Mouse (Mus musculus) megakaryocyte, embryonic 14.5 days (primary cell): ENCODE data around the gene AU021092.

Experiments
- FLI1 ChIP-seq: IDR thresholded peaks from 2 replicates; pipeline ENCODE4 v1.6.1; 2012; ENCODE audit warnings: low read length, inconsistent platforms, mixed read lengths
- GATA1 ChIP-seq: IDR thresholded peaks from 3 replicates; pipeline ENCODE4 v1.6.1; 2012; ENCODE audit warnings: mixed read lengths, low read length, inconsistent platforms, borderline replicate concordance

DNA sequence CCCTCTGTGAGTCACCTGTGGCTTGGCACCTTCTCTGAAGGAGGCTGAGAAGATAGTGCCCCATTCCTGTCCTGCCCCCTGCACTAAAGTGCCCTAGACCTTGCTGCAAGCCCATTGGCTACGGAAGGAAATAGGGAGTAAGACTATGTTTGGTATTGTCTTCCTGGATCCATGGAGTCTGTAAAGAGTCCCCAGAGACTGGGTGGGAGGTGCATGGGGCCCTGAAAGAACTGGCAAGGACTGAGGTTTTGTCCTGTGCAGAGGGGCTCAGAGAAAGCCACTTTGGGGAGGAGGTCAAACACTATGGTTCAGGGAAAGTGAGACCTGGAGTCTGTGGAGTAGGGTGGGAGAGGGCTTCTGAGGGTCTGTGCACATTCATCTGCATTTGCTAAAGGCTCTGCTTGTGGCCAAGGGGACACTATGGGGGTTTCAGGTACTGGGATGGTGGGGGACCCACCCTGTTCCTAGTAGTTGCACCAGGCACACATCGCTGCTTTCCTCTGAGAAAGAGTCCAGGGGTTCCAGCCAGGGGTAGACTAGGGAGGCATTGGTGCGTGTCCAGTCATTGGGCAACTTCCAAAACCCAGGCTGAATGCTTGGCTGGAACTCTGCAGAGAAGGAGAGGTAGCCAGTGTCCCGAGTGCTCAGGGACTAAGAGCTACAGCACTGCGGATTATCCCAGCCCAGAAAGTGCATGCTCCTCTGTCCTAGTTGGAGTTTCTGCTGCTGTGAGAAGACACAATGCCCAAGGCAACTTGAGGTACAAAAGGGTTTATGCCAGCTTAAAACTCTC is 4.6 kb downstream of the AU021092 start:
- TF ChIP-seq GATA1 = no peak
- TF ChIP-seq FLI1 = no peak
